ENCODE assay signal across 8 mouse cellular contexts in the genomic region with DNA sequence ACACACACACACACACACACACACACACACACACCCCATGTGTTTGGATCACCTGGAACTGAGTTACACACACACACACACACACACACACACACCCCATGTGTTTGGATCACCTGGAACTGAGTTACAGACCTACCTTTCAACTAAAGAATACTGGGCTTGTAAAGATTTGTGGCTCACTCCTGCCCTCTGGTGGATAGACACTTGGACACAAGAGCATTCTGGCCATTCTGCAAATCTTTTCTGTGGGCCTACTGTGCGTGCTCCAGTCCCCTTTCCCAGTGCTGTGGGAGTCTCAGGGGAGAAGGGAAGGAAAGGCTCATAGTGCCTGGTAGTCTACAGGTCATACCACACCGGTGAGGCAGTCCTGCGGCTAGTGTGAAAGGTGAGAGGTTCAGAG. TPM values are rescaled to one million over a fixed set of nuclear protein-coding genes. Genes with fewer than 3 reads are reported as not detected.
DNase-seq lines count a peak whose midpoint lies in the region; ATAC-seq and TF ChIP-seq lines count a peak whose summit lies in the region.

No protein-coding gene starts in this region.

- TF ChIP-seq RAD21 in CH12.LX (IDR thresholded peaks at IDR 0.05; ENCODE audit: low read depth, low read length): peak; percentile 83

- peak overlapping the region; percentile 55; the same call in 1 of the 2 replicates for H3K4me2 ChIP-seq in CH12.LX (ENCODE audit: insufficient read depth, low read depth, poor library complexity, severe bottlenecking)

- no peaks in the 10 kb centered on the region for H3K79me2 ChIP-seq in CH12.LX (replicated peaks; ENCODE audit: control insufficient read depth, extremely low read depth, insufficient read depth, poor library complexity, severe bottlenecking)

- peaks cover 45 to 50% of the 10 kb centered on the region in 2 experiments for H3K36me3 ChIP-seq in CH12.LX (replicated peaks in 1 of 2; ENCODE audit: control insufficient read depth in 1 of 2, insufficient read depth in 1 of 2, low read length in 1 of 2)
- peaks cover 15% of the 10 kb centered on the region for H3K36me3 ChIP-seq in splenic B cell, adult 2 months (ENCODE audit: control insufficient read depth, insufficient read depth, low read length, poor library complexity, severe bottlenecking)

- in situ Hi-C loops in CH12.LX (cut with MboI; ENCODE audit: low pct_ligation_motif_present, low pct_unique_long_range_greater_than_20kb, low sequenced_read_pairs): no loop called here

- H3K9ac ChIP-seq in CH12.LX (ENCODE audit: insufficient read depth, low read depth): peak overlapping the region; percentile 29; the same call in 1 of the 2 replicates

- no peak overlapping the region for H3K4me3 ChIP-seq in gastrocnemius, adult 2 months
- H3K4me3 ChIP-seq in CH12.LX (replicated peaks in 1 of 3; ENCODE audit: low read depth in 2 of 3, low read length in 2 of 3, poor library complexity in 1 of 3): no peak overlapping the region

- TF ChIP-seq EP300 in CH12.LX (IDR thresholded peaks at IDR 0.05; ENCODE audit: low read length): no peak; the same call in 1 of the 2 replicates

- peak; percentile 15 for ATAC-seq in granulocyte monocyte progenitor cell, adult 5-6 weeks (replicated peaks; ENCODE audit: poor library complexity, severe bottlenecking)
- peak; percentile 64 for ATAC-seq in megakaryocyte progenitor cell, adult 5-6 weeks (replicated peaks; ENCODE audit: poor library complexity)

- no peaks in the 10 kb centered on the region for H3K9me3 ChIP-seq in CH12.LX (replicated peaks; ENCODE audit: low read length)

- no peak overlapping the region for H3K27ac ChIP-seq in gastrocnemius, adult 2 months
- peak overlapping the region; percentile 98 for H3K27ac ChIP-seq in CH12.LX (ENCODE audit: insufficient read depth, low read depth)

- DNase-seq in gastrocnemius, adult 2 months: peak; percentile 66
- no peak for DNase-seq in gastrocnemius, postnatal 25 days
- peak; percentile 89 for DNase-seq in CH12.LX (ENCODE audit: extremely low read depth)
- DNase-seq in cerebellum, adult 8-10 months: peak; percentile 54
- peak; percentile 39 to 50 for DNase-seq in layer of hippocampus, postnatal 36 days
- DNase-seq in splenic B cell, adult 2 months (ENCODE audit: low read depth, low spot score): peak; percentile 90

- TF ChIP-seq CTCF in gastrocnemius, adult 2 months (IDR thresholded peaks at IDR 0.05): peak; percentile 74
- TF ChIP-seq CTCF in CH12.LX (conservative IDR thresholded peaks at IDR 0.05 in 1 of 2, IDR thresholded peaks at IDR 0.05 in 1 of 2; ENCODE audit: low read depth in 2 of 2, low read length in 2 of 2): peak; percentile 54 to 87

- H3K27me3 ChIP-seq in CH12.LX (replicated peaks): no peaks in the 10 kb centered on the region
- H3K27me3 ChIP-seq in splenic B cell, adult 2 months (ENCODE audit: control insufficient read depth, insufficient read depth, low read length, poor library complexity, severe bottlenecking): no peaks in the 10 kb centered on the region

- H3K4me1 ChIP-seq in CH12.LX (ENCODE audit: control insufficient read depth in 1 of 2, insufficient read depth in 2 of 2): peaks cover 18 to 60% of the 10 kb centered on the region in 2 experiments

- dilution Hi-C loops in CH12.LX (cut with MboI; ENCODE audit: extremely low pct_ligation_motif_present, extremely low pct_unique_long_range_greater_than_20kb, low sequenced_read_pairs): no loop called here

- intact Hi-C loops in gastrocnemius, adult 2 months (cut with DNase I): loop anchor here (1.0 kb wide), 1 partner anchor 236 kb away; no protein-coding TSS in a partner anchor

- TF ChIP-seq POLR2A in CH12.LX (IDR thresholded peaks at IDR 0.05; ENCODE audit: low read depth, low read length): peak; percentile 43

TF ChIP-seq in CH12.LX, 34 proteins besides CTCF, POLR2A, EP300 and RAD21 (continues in another document):
- TF ChIP-seq ZMIZ1 (IDR thresholded peaks at IDR 0.05; ENCODE audit: low read depth, low read length) (no peak), BHLHE40 (IDR thresholded peaks at IDR 0.05; ENCODE audit: low read depth, low read length) (no peak), ELF1 (IDR thresholded peaks at IDR 0.05; ENCODE audit: low read depth, low read length) (no peak), UBTF (IDR thresholded peaks at IDR 0.05; ENCODE audit: low read depth, low read length) (no peak), MXI1 (IDR thresholded peaks at IDR 0.05; ENCODE audit: low read depth, low read length) (peak; percentile 55), MEF2A (IDR thresholded peaks at IDR 0.05; ENCODE audit: borderline replicate concordance, low read depth, low read length) (no peak), ZC3H11A (IDR thresholded peaks at IDR 0.05; ENCODE audit: low read depth, low read length) (peak; percentile 50), GABPA (IDR thresholded peaks at IDR 0.05; ENCODE audit: insufficient replicate concordance, low read depth, low read length) (no peak), USF1 (IDR thresholded peaks at IDR 0.05; ENCODE audit: low read depth, low read length) (no peak), SIN3A (IDR thresholded peaks at IDR 0.05; ENCODE audit: low read length) (peak; percentile 86), TCF12 (IDR thresholded peaks at IDR 0.05; ENCODE audit: low read depth, low read length) (no peak), JUN (IDR thresholded peaks at IDR 0.05; ENCODE audit: insufficient read depth, low read depth, low read length) (no peak), MAZ (IDR thresholded peaks at IDR 0.05; ENCODE audit: low read depth, low read length) (no peak), CHD1 (IDR thresholded peaks at IDR 0.05; ENCODE audit: low read depth, low read length) (no peak), NELFE (IDR thresholded peaks at IDR 0.05; ENCODE audit: low read depth, low read length) (no peak; the same call in 1 of the 2 replicates), SMC3 (IDR thresholded peaks at IDR 0.05; ENCODE audit: low read depth, low read length) (peak; percentile 90), E2F4 (IDR thresholded peaks at IDR 0.05; ENCODE audit: insufficient replicate concordance, low read depth, low read length) (no peak), MYC (IDR thresholded peaks at IDR 0.05; ENCODE audit: low read depth, low read length) (peak; percentile 79)

RNA-seq across cellular contexts. Expression of gene Tyk2, which starts 6.2 kb away (rescaled TPM):
- total RNA-seq in gastrocnemius, adult 2 months (2021): 1 to 10 TPM; 4.4 to 5.9 TPM
- total RNA-seq in gastrocnemius, postnatal 25 days (2021): 1 to 10 TPM; 4.7 to 5.8 TPM
- total RNA-seq in CH12.LX (2012; rRNA removed) (64.3 and 80.0 TPM in 2 replicates), CH12.LX (2014; rRNA removed) (39.0 and 40.6 TPM in 2 replicates)
- 45.1 and 49.6 TPM in 2 replicates for polyA plus RNA-seq in CH12.LX (2012; ENCODE audit: insufficient read length, low read depth)
- 27.1 and 28.6 TPM in 2 replicates for total RNA-seq in granulocyte monocyte progenitor cell, adult 5-6 weeks (2014; fragmentation: Nextera tagmentation)
- total RNA-seq in granulocyte monocyte progenitor cell, adult 5-6 weeks (2017): 19.0 and 19.8 TPM in 2 replicates
- 10 to 100 TPM; 14.6 to 18.0 TPM for total RNA-seq in layer of hippocampus, postnatal 36 days (2021)
- 12.0 and 12.5 TPM in 2 replicates for total RNA-seq in megakaryocyte progenitor cell, adult 5-6 weeks (2015)
- total RNA-seq in megakaryocyte progenitor cell, adult 5-6 weeks (2017): 16.7 and 17.9 TPM in 2 replicates

RNA-seq across cellular contexts. Expression of gene Cdc37, which starts 12.6 kb away (rescaled TPM):
- 100 to 1,000 TPM; 116 to 139 TPM for total RNA-seq in gastrocnemius, adult 2 months (2021)
- 100 to 1,000 TPM; 120 to 126 TPM for total RNA-seq in gastrocnemius, postnatal 25 days (2021)
- total RNA-seq in CH12.LX (2012; rRNA removed) (227 and 230 TPM in 2 replicates), CH12.LX (2014; rRNA removed) (84.1 and 87.2 TPM in 2 replicates)
- 447 and 532 TPM in 2 replicates for polyA plus RNA-seq in CH12.LX (2012; ENCODE audit: insufficient read length, low read depth)
- 120 and 157 TPM in 2 replicates for total RNA-seq in granulocyte monocyte progenitor cell, adult 5-6 weeks (2014; fragmentation: Nextera tagmentation)
- total RNA-seq in granulocyte monocyte progenitor cell, adult 5-6 weeks (2017): 285 and 306 TPM in 2 replicates
- total RNA-seq in layer of hippocampus, postnatal 36 days (2021): 100 to 1,000 TPM; 142 to 150 TPM
- 69.7 and 72.1 TPM in 2 replicates for total RNA-seq in megakaryocyte progenitor cell, adult 5-6 weeks (2015)
- 283 and 351 TPM in 2 replicates for total RNA-seq in megakaryocyte progenitor cell, adult 5-6 weeks (2017)

RNA-seq across cellular contexts. Expression of gene Pde4a, which starts 28.3 kb away (rescaled TPM):
- total RNA-seq in gastrocnemius, adult 2 months (2021): 10 to 100 TPM; 39.0 to 66.8 TPM
- total RNA-seq in gastrocnemius, postnatal 25 days (2021): 10 to 100 TPM; 44.6 to 46.7 TPM
- total RNA-seq in CH12.LX (2012; rRNA removed): 4.1 and 4.8 TPM in 2 replicates
- 1.2 and 1.7 TPM in 2 replicates for total RNA-seq in CH12.LX (2014; rRNA removed)
- 7.2 and 7.6 TPM in 2 replicates for polyA plus RNA-seq in CH12.LX (2012; ENCODE audit: insufficient read length, low read depth)
- 19.9 and 25.7 TPM in 2 replicates for total RNA-seq in granulocyte monocyte progenitor cell, adult 5-6 weeks (2014; fragmentation: Nextera tagmentation)
- 3.8 and 4.1 TPM in 2 replicates for total RNA-seq in granulocyte monocyte progenitor cell, adult 5-6 weeks (2017)
- total RNA-seq in layer of hippocampus, postnatal 36 days (2021): 10 to 100 TPM; 84.2 to 86.8 TPM
- total RNA-seq in megakaryocyte progenitor cell, adult 5-6 weeks (2015): 11.8 and 15.2 TPM in 2 replicates
- 4.0 and 5.0 TPM in 2 replicates for total RNA-seq in megakaryocyte progenitor cell, adult 5-6 weeks (2017)

RNA-seq across cellular contexts. Expression of gene Raver1, which starts 45.4 kb away (rescaled TPM):
- total RNA-seq in gastrocnemius, adult 2 months (2021): 10 to 100 TPM; 17.1 to 19.5 TPM
- 10 to 100 TPM; 15.2 to 17.0 TPM for total RNA-seq in gastrocnemius, postnatal 25 days (2021)
- 30.8 and 31.3 TPM in 2 replicates for total RNA-seq in CH12.LX (2012; rRNA removed)
- 16.0 and 18.9 TPM in 2 replicates for total RNA-seq in CH12.LX (2014; rRNA removed)
- 77.9 and 101 TPM in 2 replicates for polyA plus RNA-seq in CH12.LX (2012; ENCODE audit: insufficient read length, low read depth)
- 59.8 and 74.1 TPM in 2 replicates for total RNA-seq in granulocyte monocyte progenitor cell, adult 5-6 weeks (2014; fragmentation: Nextera tagmentation)
- 19.6 and 22.9 TPM in 2 replicates for total RNA-seq in granulocyte monocyte progenitor cell, adult 5-6 weeks (2017)
- 10 to 100 TPM; 29.9 to 31.5 TPM for total RNA-seq in layer of hippocampus, postnatal 36 days (2021)
- 48.4 and 60.3 TPM in 2 replicates for total RNA-seq in megakaryocyte progenitor cell, adult 5-6 weeks (2015)
- 28.4 and 30.0 TPM in 2 replicates for total RNA-seq in megakaryocyte progenitor cell, adult 5-6 weeks (2017)

RNA-seq across cellular contexts. Expression of gene Gm38431, which starts 45.4 kb away (rescaled TPM):
- 1 to 10 TPM; 1.2 to 1.6 TPM for total RNA-seq in gastrocnemius, adult 2 months (2021)
- total RNA-seq in gastrocnemius, postnatal 25 days (2021): under 1 TPM; 0.35 to 0.67 TPM
- total RNA-seq in CH12.LX (2012; rRNA removed) (20.6 and 30.5 TPM in 2 replicates), CH12.LX (2014; rRNA removed) (0.26 and 1.1 TPM in 2 replicates)
- polyA plus RNA-seq in CH12.LX (2012; ENCODE audit: insufficient read length, low read depth): 7.1 and 9.8 TPM in 2 replicates
- 61.0 and 67.3 TPM in 2 replicates for total RNA-seq in granulocyte monocyte progenitor cell, adult 5-6 weeks (2014; fragmentation: Nextera tagmentation)
- total RNA-seq in granulocyte monocyte progenitor cell, adult 5-6 weeks (2017): 5.5 and 7.5 TPM in 2 replicates
- 1 to 10 TPM; 4.8 to 5.0 TPM for total RNA-seq in layer of hippocampus, postnatal 36 days (2021)
- 64.5 and 66.7 TPM in 2 replicates for total RNA-seq in megakaryocyte progenitor cell, adult 5-6 weeks (2015)
- total RNA-seq in megakaryocyte progenitor cell, adult 5-6 weeks (2017): 4.0 and 4.5 TPM in 2 replicates
